ENCODE assay signal across 8 mouse cellular contexts in genomic region chr3:69316391-69317195, GRCm38 (mm10). TPM values are rescaled to one million over a fixed set of nuclear protein-coding genes. Genes with fewer than 3 reads are reported as not detected.
DNase-seq lines count a peak whose midpoint lies in the region; ATAC-seq lines count a peak whose summit lies in the region.

Ppm1l (plus strand) TSS chr3:69316861.

- peak within 1 kb of the TSS; percentile 83 for H3K4me3 ChIP-seq in hindbrain, embryonic 13.5 days

- peaks cover 44% of the 10 kb centered on the region for H3K4me1 ChIP-seq in hindbrain, embryonic 13.5 days (replicated peaks)

- ATAC-seq in hindbrain, embryonic 13.5 days (ENCODE audit: low FRiP score) = peak; percentile 98

- H3K27me3 ChIP-seq in hindbrain, embryonic 13.5 days = no peaks in the 10 kb centered on the region

- H3K4me2 ChIP-seq in hindbrain, embryonic 13.5 days = peak within 1 kb of the TSS; percentile 99

- H3K27ac ChIP-seq in hindbrain, embryonic 13.5 days = peak within 1 kb of the TSS; percentile 94

- peak; percentile 95 for DNase-seq in R1 (ENCODE audit: low read depth, low spot score)
- peak; percentile 93 to 95 for DNase-seq in cerebellum, postnatal 14 days
- DNase-seq in frontal cortex, postnatal 14 days (ENCODE audit: low spot score in 2 of 2) = peak; percentile 82 to 84
- DNase-seq in layer of hippocampus, postnatal 14 days (ENCODE audit: low spot score in 2 of 2) = peak; percentile 93
- peak; percentile 93 for DNase-seq in lung, postnatal 10 days
- peak; percentile 73 for DNase-seq in ovary, postnatal 14 days (ENCODE audit: low spot score)
- DNase-seq in thymus, postnatal 10 days (ENCODE audit: low spot score in 2 of 2) = peak; percentile 90

- H3K36me3 ChIP-seq in hindbrain, embryonic 13.5 days = no peaks in the 10 kb centered on the region

- H3K9ac ChIP-seq in hindbrain, embryonic 13.5 days = peak within 1 kb of the TSS; percentile 92

- no peaks in the 10 kb centered on the region for H3K9me3 ChIP-seq in hindbrain, embryonic 13.5 days

- under 1% methylated on average over 70 of the region's 80 CpGs for WGBS in hindbrain, embryonic 13.5 days

RNA-seq across cellular contexts. Expression of gene Ppm1l, which starts in this region (rescaled TPM):
- 22.6 and 23.9 TPM in 2 replicates for polyA plus RNA-seq in hindbrain, embryonic 13.5 days (2015; fragmentation: Nextera tagmentation; extraction: Ambion mirVana)
- 10 to 100 TPM; 55.2 to 55.4 TPM for total RNA-seq in layer of hippocampus, postnatal 14 days (2021)

Comparison
In these comparisons a context has a peak if more than half of its experiments do, and no peak if none do; other contexts are left out.
1. Peak in every context shown above with its lines: DNase-seq, ATAC-seq, H3K4me3 ChIP-seq and H3K27ac ChIP-seq.